Mouse (Mus musculus) heart, embryonic 10.5 days (tissue): ENCODE measurements around the gene P2ry12. TPM values are rescaled to one million over a fixed set of nuclear protein-coding genes. Genes with fewer than 3 reads are reported as not detected.
A peak's percentile ranks its signal among the peaks of the same experiment; 100 is the strongest.

Source experiments
- DNase-seq: peaks from one replicate; pipeline ENCODE4 v3.0.0-alpha.2; 2017; ENCODE audit warnings: low spot score
- H3K27ac ChIP-seq: fragments of 300-500 bp; sonication (generic); 2 replicates; pipeline ENCODE4 v1.5.1; 2016; ENCODE audit warnings: mild to moderate bottlenecking
- H3K27me3 ChIP-seq: fragments of 300-500 bp; sonication (generic); 2 replicates; pipeline ENCODE4 v1.6.1; 2016; ENCODE audit warnings: mild to moderate bottlenecking; ENCODE audit not compliant: poor library complexity, insufficient read depth, severe bottlenecking
- H3K36me3 ChIP-seq: fragments of 300-500 bp; sonication (generic); 2 replicates; pipeline ENCODE4 v1.6.1; 2016; ENCODE audit warnings: mild to moderate bottlenecking, moderate library complexity
- H3K4me1 ChIP-seq: fragments of 300-500 bp; sonication (generic); 2 replicates; pipeline ENCODE4 v1.6.1; 2016; ENCODE audit warnings: mild to moderate bottlenecking
- H3K4me3 ChIP-seq: fragments of 300-500 bp; sonication (generic); 2 replicates; pipeline ENCODE4 v1.5.1; 2016; ENCODE audit warnings: mild to moderate bottlenecking, moderate library complexity
- H3K9me3 ChIP-seq: fragments of 300-500 bp; sonication (generic); 2 replicates; pipeline ENCODE4 v1.6.1; 2016; ENCODE audit warnings: mild to moderate bottlenecking, moderate library complexity
- WGBS: fragments of 180-500 bp; shearing (Covaris S2); methylation state at CpG from one replicate; pipeline ENCODE4 v1.1.7; 2016; 5-methylcytosine and 5-hydroxymethylcytosine counted together
- polyA plus RNA-seq: library from polyadenylated mRNA; unstranded; fragments of >200 nt; fragmentation: Nextera tagmentation; extraction: Ambion mirVana; gene quantifications from 2 replicates; pipeline ENCODE4 v1.2.1, GENCODE M21; 2016

Gene P2ry12
- polyA plus RNA-seq, 1 experiment from 2014 or later, result 0.73 TPM

- Histone ChIP-seq H3K9me3 (no peaks in the 10 kb centered on the region), H3K27ac (no peak overlapping the region), H3K4me3 (no peak overlapping the region), H3K27me3 (no peaks in the 10 kb centered on the region), H3K4me1 (peaks cover 9% of the 10 kb centered on the region), H3K36me3 (no peaks in the 10 kb centered on the region)
- DNase-seq, result no peak
Measured at GRCm38 (mm10) chr3:59225411-59225810, 37.3 kb downstream of the P2ry12 start.

GRCm38 (mm10) chr3:59222303-59222702 lies 40.4 kb downstream of the P2ry12 start:
- H3K27me3 ChIP-seq, result no peaks in the 10 kb centered on the region
- WGBS, result 88% methylated on average over 2 of the region's 2 CpGs
- H3K27ac ChIP-seq, result no peak overlapping the region
- no peaks in the 10 kb centered on the region for H3K9me3 ChIP-seq
- H3K36me3 ChIP-seq, result no peaks in the 10 kb centered on the region
- no peak for DNase-seq
- H3K4me1 ChIP-seq, result no peaks in the 10 kb centered on the region
- no peak overlapping the region for H3K4me3 ChIP-seq

- no peaks in the 10 kb centered on the region for H3K4me1 ChIP-seq
- 87% methylated on average over 2 of the region's 2 CpGs for WGBS
- H3K27me3 ChIP-seq, result no peaks in the 10 kb centered on the region
- no peak overlapping the region for H3K4me3 ChIP-seq
- no peaks in the 10 kb centered on the region for H3K36me3 ChIP-seq
- no peak overlapping the region for H3K27ac ChIP-seq
- no peaks in the 10 kb centered on the region for H3K9me3 ChIP-seq
- DNase-seq, result no peak
Measured at GRCm38 (mm10) chr3:59219326-59219725, 43.3 kb downstream of the P2ry12 start.

- no peak overlapping the region for H3K27ac ChIP-seq
- H3K27me3 ChIP-seq, result no peaks in the 10 kb centered on the region
- 91% methylated on average over 10 of the region's 10 CpGs for WGBS
- H3K36me3 ChIP-seq, result no peaks in the 10 kb centered on the region
- no peak for DNase-seq
- H3K9me3 ChIP-seq, result no peaks in the 10 kb centered on the region
- no peaks in the 10 kb centered on the region for H3K4me1 ChIP-seq
- no peak overlapping the region for H3K4me3 ChIP-seq
Measured at GRCm38 (mm10) chr3:59217211-59217610, 45.5 kb downstream of the P2ry12 start.

- no peaks in the 10 kb centered on the region for H3K4me1 ChIP-seq
- no peaks in the 10 kb centered on the region for H3K27me3 ChIP-seq
- no peak overlapping the region for H3K27ac ChIP-seq
- DNase-seq, result no peak
- no peaks in the 10 kb centered on the region for H3K9me3 ChIP-seq
- H3K4me3 ChIP-seq, result no peak overlapping the region
- H3K36me3 ChIP-seq, result no peaks in the 10 kb centered on the region
Measured at GRCm38 (mm10) chr3:59212404-59212803, 50.3 kb downstream of the P2ry12 start.

- WGBS, result 86% methylated on average over 8 of the region's 8 CpGs
- H3K27ac ChIP-seq, result no peak overlapping the region
- H3K4me3 ChIP-seq, result no peak overlapping the region
- H3K27me3 ChIP-seq, result no peaks in the 10 kb centered on the region
- no peaks in the 10 kb centered on the region for H3K9me3 ChIP-seq
- H3K4me1 ChIP-seq, result no peaks in the 10 kb centered on the region
- H3K36me3 ChIP-seq, result no peaks in the 10 kb centered on the region
- DNase-seq, result no peak
Measured at GRCm38 (mm10) chr3:59211784-59212183, 50.9 kb downstream of the P2ry12 start.

GRCm38 (mm10) chr3:59210727-59211126 lies 51.9 kb downstream of the P2ry12 start, which contains the start of gene P2ry13:
Gene P2ry13 (minus strand): TSS chr3:59210882.
- Histone ChIP-seq H3K9me3 (no peaks in the 10 kb centered on the region), H3K4me1 (peaks cover 2% of the 10 kb centered on the region; the same call in 1 of the 2 replicates), H3K27ac (no peak within 1 kb of the TSS), H3K4me3 (no peak within 1 kb of the TSS), H3K27me3 (no peaks in the 10 kb centered on the region), H3K36me3 (no peaks in the 10 kb centered on the region)
- no peak for DNase-seq
- 93% methylated on average over 6 of the region's 6 CpGs for WGBS

GRCm38 (mm10) chr3:59210089-59210488 lies 52.6 kb downstream of the P2ry12 start:
- H3K27me3 ChIP-seq, result no peaks in the 10 kb centered on the region
- WGBS, result 64% methylated on average over 8 of the region's 8 CpGs
- H3K27ac ChIP-seq, result no peak overlapping the region
- H3K36me3 ChIP-seq, result no peaks in the 10 kb centered on the region
- no peaks in the 10 kb centered on the region for H3K9me3 ChIP-seq
- peaks cover 8% of the 10 kb centered on the region for H3K4me1 ChIP-seq
- no peak for DNase-seq
- no peak overlapping the region for H3K4me3 ChIP-seq

GRCm38 (mm10) chr3:59208650-59209548 lies 53.8 kb downstream of the P2ry12 start:
- Histone ChIP-seq H3K4me3 (no peak overlapping the region), H3K27me3 (no peaks in the 10 kb centered on the region), H3K9me3 (no peaks in the 10 kb centered on the region), H3K27ac (no peak overlapping the region), H3K4me1 (peaks cover 20% of the 10 kb centered on the region), H3K36me3 (no peaks in the 10 kb centered on the region)
- WGBS, result 63% methylated on average over 4 of the region's 4 CpGs
- no peak for DNase-seq

GRCm38 (mm10) chr3:59205941-59206340 lies 56.7 kb downstream of the P2ry12 start:
- no peak overlapping the region for H3K4me3 ChIP-seq
- no peaks in the 10 kb centered on the region for H3K27me3 ChIP-seq
- 63% methylated on average over 4 of the region's 4 CpGs for WGBS
- peaks cover 29% of the 10 kb centered on the region for H3K4me1 ChIP-seq
- no peak for DNase-seq
- H3K36me3 ChIP-seq, result no peaks in the 10 kb centered on the region
- peak overlapping the region; percentile 52; the same call in 1 of the 2 replicates for H3K27ac ChIP-seq
- H3K9me3 ChIP-seq, result no peaks in the 10 kb centered on the region

GRCm38 (mm10) chr3:59204719-59205503 lies 57.8 kb downstream of the P2ry12 start:
- Histone ChIP-seq H3K27ac (peak overlapping the region; percentile 52; the same call in 1 of the 2 replicates), H3K4me3 (no peak overlapping the region), H3K36me3 (no peaks in the 10 kb centered on the region), H3K9me3 (no peaks in the 10 kb centered on the region), H3K27me3 (no peaks in the 10 kb centered on the region), H3K4me1 (peaks cover 29% of the 10 kb centered on the region)
- WGBS, result 39% methylated on average over 11 of the region's 11 CpGs
- no peak for DNase-seq

- Histone ChIP-seq H3K9me3 (no peaks in the 10 kb centered on the region), H3K4me1 (peaks cover 29% of the 10 kb centered on the region), H3K4me3 (no peak overlapping the region), H3K27me3 (no peaks in the 10 kb centered on the region), H3K36me3 (no peaks in the 10 kb centered on the region), H3K27ac (peak overlapping the region; percentile 52; the same call in 1 of the 2 replicates)
- no peak for DNase-seq
- 50% methylated on average over 8 of the region's 8 CpGs for WGBS
Measured at GRCm38 (mm10) chr3:59203802-59204520, 58.7 kb downstream of the P2ry12 start.
